Mouse (Mus musculus) embryonic facial prominence, embryonic 12.5 days (tissue): ENCODE data around the gene Ppp1r1b. TPM values are rescaled to one million over a fixed set of nuclear protein-coding genes. Genes with fewer than 3 reads are reported as not detected.

Experiments used
- ATAC-seq: fragments of 200-750 bp; cut with Nextera tagmentation; 2 replicates; pipeline ENCODE4 v1.8.0; 2017; ENCODE audit not compliant: insufficient number of reproducible peaks, insufficient read depth, low FRiP score, low TSS enrichment
- H3K27ac ChIP-seq: fragments of 300-500 bp; sonication (generic); 2 replicates; pipeline ENCODE4 v1.5.1; 2016; ENCODE audit warnings: mild to moderate bottlenecking
- H3K27me3 ChIP-seq: fragments of 300-500 bp; sonication (generic); 2 replicates; pipeline ENCODE4 v1.6.1; 2016; ENCODE audit warnings: mild to moderate bottlenecking, moderate library complexity
- H3K36me3 ChIP-seq: fragments of 300-500 bp; sonication (generic); 2 replicates; pipeline ENCODE4 v1.6.1; 2016; ENCODE audit warnings: mild to moderate bottlenecking
- H3K4me1 ChIP-seq: fragments of 300-500 bp; sonication (generic); 2 replicates; pipeline ENCODE4 v1.6.1; 2016
- H3K4me2 ChIP-seq: fragments of 300-500 bp; sonication (generic); replicated peaks from 2 replicates; pipeline ENCODE4 v1.6.1; 2016; ENCODE audit warnings: mild to moderate bottlenecking, moderate library complexity
- H3K4me3 ChIP-seq: fragments of 300-500 bp; sonication (generic); 2 replicates; pipeline ENCODE4 v1.5.1; 2016; ENCODE audit warnings: mild to moderate bottlenecking
- H3K9ac ChIP-seq: fragments of 300-500 bp; sonication (generic); 2 replicates; pipeline ENCODE4 v1.6.1; 2016; ENCODE audit warnings: mild to moderate bottlenecking, moderate library complexity
- H3K9me3 ChIP-seq: fragments of 300-500 bp; sonication (generic); 2 replicates; pipeline ENCODE4 v1.6.1; 2016; ENCODE audit warnings: mild to moderate bottlenecking, moderate library complexity
- WGBS: fragments of 180-500 bp; shearing (Covaris S2); methylation state at CpG from one replicate; pipeline ENCODE4 v1.1.7; 2016; 5-methylcytosine and 5-hydroxymethylcytosine counted together
- polyA plus RNA-seq: library from polyadenylated mRNA; unstranded; fragments of >200 nt; fragmentation: Nextera tagmentation; extraction: Ambion mirVana; gene quantifications from 2 replicates; pipeline ENCODE4 v1.2.1, GENCODE M21; 2016

The Ppp1r1b gene
- polyA plus RNA-seq, 1 experiment from 2014 or later = 1.0 TPM

- no peaks in the 10 kb centered on the region for H3K9me3 ChIP-seq
- peaks cover 20% of the 10 kb centered on the region for H3K4me1 ChIP-seq
- no peak for ATAC-seq
- no peak overlapping the region for H3K9ac ChIP-seq
- H3K4me3 ChIP-seq = no peak overlapping the region
- WGBS = 34% methylated on average over 8 of the region's 8 CpGs
- H3K27ac ChIP-seq = no peak overlapping the region
- H3K4me2 ChIP-seq = no peak overlapping the region
- peaks cover 61% of the 10 kb centered on the region for H3K27me3 ChIP-seq
- H3K36me3 ChIP-seq = no peaks in the 10 kb centered on the region
These were observed 5.5 kb downstream of the Ppp1r1b start for GRCm38 (mm10) chr11:98353651-98354211.

GRCm38 (mm10) chr11:98354445-98354844, 6.2 kb downstream of the Ppp1r1b start:
- peaks cover 54% of the 10 kb centered on the region for H3K27me3 ChIP-seq
- H3K4me1 ChIP-seq = peaks cover 22% of the 10 kb centered on the region
- 53% methylated on average over 14 of the region's 14 CpGs for WGBS
- H3K36me3 ChIP-seq = no peaks in the 10 kb centered on the region
- H3K4me3 ChIP-seq = no peak overlapping the region
- no peak overlapping the region for H3K4me2 ChIP-seq
- no peak for ATAC-seq
- H3K9ac ChIP-seq = no peak overlapping the region
- H3K27ac ChIP-seq = no peak overlapping the region
- no peaks in the 10 kb centered on the region for H3K9me3 ChIP-seq

GRCm38 (mm10) chr11:98355732-98356299, 7.6 kb downstream of the Ppp1r1b start:
- Histone ChIP-seq H3K9ac (no peak overlapping the region), H3K27ac (no peak overlapping the region), H3K27me3 (peaks cover 41% of the 10 kb centered on the region), H3K4me3 (no peak overlapping the region), H3K4me2 (no peak overlapping the region), H3K4me1 (peaks cover 32% of the 10 kb centered on the region), H3K9me3 (no peaks in the 10 kb centered on the region), H3K36me3 (no peaks in the 10 kb centered on the region)
- 9% methylated on average over 6 of the region's 6 CpGs for WGBS
- ATAC-seq = no peak

DNA sequence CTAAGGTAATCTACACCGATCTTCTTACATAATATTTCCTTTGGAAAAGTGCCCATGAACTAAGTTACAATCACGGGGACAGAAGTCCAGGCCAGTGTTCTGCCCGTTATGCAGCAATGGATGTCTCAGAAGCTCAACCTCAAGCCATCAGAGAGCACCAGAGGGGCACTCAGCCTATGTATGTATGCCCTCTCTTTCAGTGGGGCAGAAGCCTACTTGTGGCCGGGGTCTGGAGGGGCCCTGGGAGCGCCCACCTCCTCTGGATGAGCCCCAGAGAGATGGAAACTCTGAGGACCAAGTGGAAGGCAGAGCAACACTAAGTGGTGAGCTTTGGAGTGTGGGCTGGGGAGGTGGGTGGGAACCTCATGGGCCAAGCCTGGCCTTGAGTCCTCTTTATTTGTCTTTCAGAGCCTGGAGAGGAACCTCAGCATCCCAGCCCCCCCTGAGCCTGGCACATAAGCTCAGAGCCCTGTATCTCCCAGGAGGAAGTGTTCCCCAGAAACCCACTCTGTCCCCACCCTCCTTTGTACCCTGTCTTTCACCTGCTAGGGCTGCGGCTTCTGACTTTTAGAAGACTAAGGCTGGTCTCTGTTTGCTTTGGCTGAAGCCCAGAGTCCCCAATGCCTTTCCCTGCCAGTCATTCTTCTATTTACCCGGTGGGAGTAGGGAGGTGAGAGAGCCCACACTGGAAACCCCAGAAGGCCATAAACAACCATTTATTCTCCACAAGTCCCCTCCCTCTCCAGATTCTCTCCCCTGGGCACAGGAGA, 8.6 kb downstream of the Ppp1r1b start:
- peaks cover 31% of the 10 kb centered on the region for H3K27me3 ChIP-seq
- peaks cover 42% of the 10 kb centered on the region for H3K4me1 ChIP-seq
- H3K9me3 ChIP-seq = no peaks in the 10 kb centered on the region
- H3K36me3 ChIP-seq = peaks cover 6% of the 10 kb centered on the region; the same call in 1 of the 2 replicates
- H3K9ac ChIP-seq = no peak overlapping the region
- no peak overlapping the region for H3K27ac ChIP-seq
- H3K4me2 ChIP-seq = no peak overlapping the region
- H3K4me3 ChIP-seq = no peak overlapping the region
- 79% methylated on average over 7 of the region's 7 CpGs for WGBS
- no peak for ATAC-seq

DNA sequence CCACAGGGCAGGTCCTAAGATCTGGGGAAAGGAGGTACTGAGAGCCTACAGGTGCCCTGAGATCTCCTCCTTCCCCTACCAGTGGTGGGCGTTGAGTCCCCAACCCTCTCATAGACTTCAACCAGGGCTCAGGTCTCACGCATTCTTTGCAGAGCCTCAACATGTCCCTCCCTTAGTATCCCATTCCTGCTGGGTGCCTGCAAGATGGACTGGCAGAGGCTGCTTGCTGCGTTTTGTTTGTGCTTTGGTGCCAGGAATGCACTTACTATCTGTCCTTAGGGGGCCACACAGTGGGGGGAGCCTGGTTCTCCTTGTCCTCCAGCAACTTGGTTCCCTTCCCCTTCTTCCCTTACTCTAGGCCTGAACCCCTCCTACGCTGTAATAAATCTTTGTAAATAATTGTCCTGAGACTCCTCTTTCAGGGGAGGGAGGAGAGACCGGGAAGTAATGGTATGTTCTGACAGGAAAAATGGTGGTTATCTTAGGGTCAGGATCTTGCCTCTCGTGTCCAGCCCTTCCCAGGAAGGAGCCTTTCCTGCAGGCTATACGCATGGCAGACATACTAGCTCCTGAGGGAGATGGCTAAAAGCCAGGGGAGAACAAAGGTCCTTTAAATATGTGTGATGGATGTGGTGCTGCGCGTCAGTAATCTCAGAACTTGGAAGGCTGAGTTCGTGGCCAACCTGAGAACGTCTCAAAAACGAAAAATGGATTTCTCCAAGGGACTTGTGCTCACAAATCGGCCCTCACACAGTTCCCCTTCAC, 9.4 kb downstream of the Ppp1r1b start:
- peaks cover 6% of the 10 kb centered on the region; the same call in 1 of the 2 replicates for H3K36me3 ChIP-seq
- peaks cover 48% of the 10 kb centered on the region for H3K4me1 ChIP-seq
- H3K9me3 ChIP-seq = no peaks in the 10 kb centered on the region
- peak overlapping the region; percentile 57 for H3K9ac ChIP-seq
- peak overlapping the region; percentile 83 for H3K27ac ChIP-seq
- H3K4me3 ChIP-seq = peak overlapping the region; percentile 71
- H3K4me2 ChIP-seq = peak overlapping the region; percentile 82
- H3K27me3 ChIP-seq = peaks cover 23% of the 10 kb centered on the region
- 13% methylated on average over 13 of the region's 13 CpGs for WGBS
- ATAC-seq = no peak

DNA sequence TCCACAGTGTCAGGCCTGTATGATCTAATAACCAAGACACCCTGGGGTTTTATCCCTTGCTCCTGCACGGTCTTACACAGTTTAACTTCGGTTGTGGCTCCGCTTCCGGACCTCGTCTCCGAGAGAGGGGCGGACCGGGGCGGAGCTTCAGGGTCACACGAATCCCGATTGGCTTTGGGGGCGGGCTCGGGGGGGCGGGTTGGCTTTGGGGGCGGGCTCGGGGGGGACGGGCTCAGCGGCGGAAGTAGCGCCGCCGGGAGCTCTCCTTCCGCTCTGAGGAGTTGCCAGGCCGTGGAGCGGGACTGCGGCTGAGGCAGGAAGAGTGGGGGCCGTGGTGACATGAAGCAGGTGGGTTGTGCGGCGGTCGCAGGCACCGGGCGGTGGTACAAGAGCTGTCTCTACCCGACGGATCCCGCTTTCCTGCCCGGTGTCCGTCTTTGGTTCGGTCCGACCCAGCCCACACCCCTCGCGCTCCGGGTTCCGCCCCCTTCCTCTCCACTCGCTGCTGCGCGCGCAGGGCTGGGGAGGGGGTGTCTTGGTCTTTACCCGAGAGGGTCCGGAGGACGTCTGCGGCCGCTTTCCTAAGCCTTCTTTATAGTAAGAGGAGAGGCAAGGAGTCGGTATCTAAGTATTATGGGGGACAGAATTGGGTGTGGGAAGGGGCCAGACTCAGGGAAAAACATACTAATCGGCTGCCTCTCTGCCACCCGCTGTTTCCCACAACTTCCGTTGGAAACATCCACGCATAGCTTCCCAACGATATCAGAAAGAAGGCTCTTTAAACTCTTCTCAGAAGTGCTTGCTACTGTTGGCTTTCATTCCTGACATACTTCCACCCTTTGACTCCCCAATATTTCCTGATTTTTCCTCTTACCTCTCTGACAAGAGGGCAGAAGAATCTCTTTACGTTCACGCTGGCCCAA, 10.2 kb downstream of the Ppp1r1b start, which contains the start of gene Stard3:
Stard3 (plus strand) TSS at position 208 of the 923 bp plus-strand sequence.
- WGBS = under 1% methylated on average over 60 of the region's 60 CpGs
- no peaks in the 10 kb centered on the region for H3K9me3 ChIP-seq
- ATAC-seq = peak; percentile 82
- H3K27ac ChIP-seq = peak within 1 kb of the TSS; percentile 83
- peaks cover 48% of the 10 kb centered on the region for H3K4me1 ChIP-seq
- H3K36me3 ChIP-seq = peaks cover 6% of the 10 kb centered on the region; the same call in 1 of the 2 replicates
- H3K9ac ChIP-seq = peak within 1 kb of the TSS; percentile 72
- peak within 1 kb of the TSS; percentile 71 for H3K4me3 ChIP-seq
- peaks cover 14% of the 10 kb centered on the region for H3K27me3 ChIP-seq
- H3K4me2 ChIP-seq = peak within 1 kb of the TSS; percentile 82

DNA sequence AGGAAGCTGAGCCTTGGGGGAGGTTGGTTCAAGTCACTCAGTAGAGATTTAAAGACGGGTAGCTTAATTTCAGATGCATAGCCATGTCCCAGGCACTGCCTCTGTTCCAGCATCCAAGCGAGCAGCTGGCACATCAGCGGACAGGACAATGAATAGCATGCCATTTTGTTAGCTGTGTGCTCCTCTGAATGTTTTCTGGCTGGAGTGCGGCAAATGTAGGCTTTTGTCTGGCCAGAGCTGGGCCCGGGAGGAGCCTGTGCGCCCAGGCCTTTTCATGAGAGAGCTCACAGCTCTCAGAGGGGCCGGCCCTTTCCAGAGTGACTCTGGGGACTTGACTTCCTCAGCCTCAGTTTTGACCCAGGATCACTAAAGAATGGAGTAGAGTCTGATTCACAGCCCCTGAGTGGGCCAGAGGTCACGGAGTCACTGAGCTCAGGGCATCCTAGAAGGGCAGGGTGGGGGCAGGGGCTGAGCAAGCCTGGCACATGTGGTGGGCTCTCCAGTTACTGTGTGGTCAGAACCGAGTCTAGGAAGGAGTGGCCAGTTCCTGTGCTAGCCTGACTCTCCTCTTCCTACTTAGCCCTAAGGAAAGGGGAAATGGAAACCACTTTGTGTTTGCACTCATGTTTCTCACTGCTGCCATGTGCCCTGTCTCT, 12.8 kb downstream of the Ppp1r1b start:
- peaks cover 40% of the 10 kb centered on the region for H3K4me1 ChIP-seq
- H3K9me3 ChIP-seq = no peaks in the 10 kb centered on the region
- H3K36me3 ChIP-seq = peaks cover 6% of the 10 kb centered on the region; the same call in 1 of the 2 replicates
- no peaks in the 10 kb centered on the region for H3K27me3 ChIP-seq
- 38% methylated on average over 9 of the region's 9 CpGs for WGBS
- ATAC-seq = no peak
- H3K9ac ChIP-seq = peak overlapping the region; percentile 24; the same call in 1 of the 2 replicates
- no peak overlapping the region; the same call in 1 of the 2 replicates for H3K4me2 ChIP-seq
- no peak overlapping the region for H3K27ac ChIP-seq
- no peak overlapping the region for H3K4me3 ChIP-seq

- WGBS = 86% methylated on average over 5 of the region's 5 CpGs
- H3K9me3 ChIP-seq = no peaks in the 10 kb centered on the region
- H3K9ac ChIP-seq = no peak overlapping the region
- H3K27ac ChIP-seq = no peak overlapping the region
- H3K27me3 ChIP-seq = no peaks in the 10 kb centered on the region
- H3K4me2 ChIP-seq = no peak overlapping the region
- H3K36me3 ChIP-seq = peaks cover 6% of the 10 kb centered on the region; the same call in 1 of the 2 replicates
- H3K4me1 ChIP-seq = peaks cover 32% of the 10 kb centered on the region
- H3K4me3 ChIP-seq = no peak overlapping the region
- no peak for ATAC-seq
These were observed 15.6 kb downstream of the Ppp1r1b start for GRCm38 (mm10) chr11:98363817-98364216.

GRCm38 (mm10) chr11:98364410-98364809, 16.2 kb downstream of the Ppp1r1b start:
- Histone ChIP-seq H3K27ac (no peak overlapping the region), H3K27me3 (no peaks in the 10 kb centered on the region), H3K36me3 (peaks cover 6% of the 10 kb centered on the region; the same call in 1 of the 2 replicates), H3K9me3 (no peaks in the 10 kb centered on the region), H3K4me3 (no peak overlapping the region), H3K4me2 (no peak overlapping the region), H3K4me1 (peaks cover 26% of the 10 kb centered on the region), H3K9ac (no peak overlapping the region)
- WGBS = 90% methylated on average over 5 of the region's 5 CpGs
- ATAC-seq = no peak

- Histone ChIP-seq H3K9ac (no peak overlapping the region), H3K4me2 (no peak overlapping the region), H3K36me3 (peaks cover 6% of the 10 kb centered on the region; the same call in 1 of the 2 replicates), H3K27me3 (no peaks in the 10 kb centered on the region), H3K4me3 (no peak overlapping the region), H3K27ac (no peak overlapping the region), H3K9me3 (no peaks in the 10 kb centered on the region), H3K4me1 (peaks cover 14% of the 10 kb centered on the region)
- no peak for ATAC-seq
- WGBS = 73% methylated on average over 10 of the region's 10 CpGs
These were observed 18.1 kb downstream of the Ppp1r1b start for GRCm38 (mm10) chr11:98366290-98366689.
